Mouse (Mus musculus) ES-E14 (cell line): ENCODE measurements around the gene Prrc2a. TPM values are rescaled to one million over a fixed set of nuclear protein-coding genes. Genes with fewer than 3 reads are reported as not detected.
"Not testable (repeated sequence)": the region's sequence is repeated elsewhere in the genome, so short reads cannot be mapped to it uniquely, and the experiment has no call there.

ENCODE experiments used
- DNase-seq: peaks from one replicate; pipeline ENCODE4 v3.0.0-alpha.2; 2013; ENCODE audit warnings: low read depth, low spot score
- H3K27ac ChIP-seq: 2 replicates; pipeline ENCODE4 v1.5.1; 2012; ENCODE audit warnings: low read depth, mild to moderate bottlenecking, low read length, moderate library complexity, mixed read lengths; ENCODE audit not compliant: poor library complexity, insufficient read depth, severe bottlenecking
- H3K36me3 ChIP-seq: 2 replicates; pipeline ENCODE4 v1.6.1; 2012; ENCODE audit warnings: mild to moderate bottlenecking, low read length, moderate library complexity, mixed read lengths; ENCODE audit not compliant: control insufficient read depth, poor library complexity, insufficient read depth, severe bottlenecking
- H3K4me1 ChIP-seq, 2 experiments: fragments of 150-350 bp in 1 of 2; sonication (generic) in 1 of 2; 2 replicates each; pipeline ENCODE4 v1.6.1; 2012; ENCODE audit warnings: low read length in 2 of 2, mild to moderate bottlenecking in 1 of 2, mixed read lengths in 1 of 2; ENCODE audit not compliant: control insufficient read depth in 2 of 2, insufficient read depth in 2 of 2, poor library complexity in 1 of 2
- H3K4me3 ChIP-seq, 2 experiments: fragments of 150-350 bp in 1 of 2; sonication (generic) in 1 of 2; 2 replicates each; pipeline ENCODE4 v1.5.1; 2012; ENCODE audit warnings: low read length in 2 of 2, low read depth in 1 of 2, mild to moderate bottlenecking in 1 of 2, mixed read lengths in 1 of 2; ENCODE audit not compliant: insufficient read depth in 1 of 2, poor library complexity in 1 of 2, severe bottlenecking in 1 of 2
- H3K9ac ChIP-seq: 2 replicates; pipeline ENCODE4 v1.6.1; 2012; ENCODE audit warnings: low read depth, mild to moderate bottlenecking, low read length, mixed read lengths; ENCODE audit not compliant: poor library complexity, insufficient read depth, severe bottlenecking
- H3K9me3 ChIP-seq: fragments of 150-350 bp; sonication (generic); 2 replicates; pipeline ENCODE4 v1.6.1; 2012; ENCODE audit warnings: low read depth, mild to moderate bottlenecking, low read length; ENCODE audit not compliant: control insufficient read depth, insufficient read depth
- CHD2 ChIP-seq: IDR thresholded peaks from 2 replicates; pipeline ENCODE4 v1.6.1; 2014; ENCODE audit warnings: mild to moderate bottlenecking, low read depth, low read length, inconsistent platforms
- HCFC1 ChIP-seq: IDR thresholded peaks from 2 replicates; pipeline ENCODE4 v1.6.1; 2012; ENCODE audit warnings: low read length, inconsistent platforms, borderline replicate concordance; ENCODE audit not compliant: insufficient read depth
- MAFK ChIP-seq: IDR thresholded peaks from 2 replicates; pipeline ENCODE4 v1.6.1; 2014; ENCODE audit warnings: mild to moderate bottlenecking, low read depth, low read length, inconsistent platforms; ENCODE audit not compliant: insufficient read depth
- ZC3H11A ChIP-seq: IDR thresholded peaks from 2 replicates; pipeline ENCODE4 v1.6.1; 2012; ENCODE audit warnings: low read depth, mild to moderate bottlenecking, inconsistent platforms, low read length, borderline replicate concordance
- ZNF384 ChIP-seq: IDR thresholded peaks from 2 replicates; pipeline ENCODE4 v1.6.1; 2012; ENCODE audit warnings: low read depth, low read length, inconsistent platforms
- in situ Hi-C, 2 experiments: fragments of 600-800 bp; cut with MboI; formaldehyde crosslinking; loops; one replicate each; pipeline ENCODE4 v1.15.1; 2025; ENCODE audit warnings: low sequenced_read_pairs in 2 of 2, inconsistent platforms in 1 of 2; ENCODE audit not compliant: unreplicated experiment in 2 of 2
- total RNA-seq: library from RNA; depleted of rRNA; stranded (reverse); fragments of 300-350 nt; gene quantifications from 2 replicates; pipeline ENCODE4 v1.2.3, GENCODE M21; 2012

Prrc2a gene
- total RNA-seq, 1 experiment = 161 TPM

- no peak for DNase-seq
- Histone ChIP-seq H3K4me3 (peak overlapping the region in 1 of 2 experiments; percentile 76; a peak in 1 of 4 replicates), H3K9me3 (no peaks in the 10 kb centered on the region), H3K9ac (no peak overlapping the region), H3K4me1 (peaks cover 0 to 4% of the 10 kb centered on the region in 2 experiments; a peak in 1 of 4 replicates), H3K36me3 (peaks cover 10% of the 10 kb centered on the region; the same call in 1 of the 2 replicates), H3K27ac (no peak overlapping the region)
- no peak for TF ChIP-seq ZNF384
- no peak for TF ChIP-seq CHD2
- TF ChIP-seq MAFK = no peak
- no peak for TF ChIP-seq HCFC1
- TF ChIP-seq ZC3H11A = no peak
- in situ Hi-C loops = no loop called here
Measured at GRCm38 (mm10) chr17:35125578-35125977, 39.1 kb downstream of the Prrc2a start.

- Histone ChIP-seq H3K36me3 (peaks cover 10% of the 10 kb centered on the region; the same call in 1 of the 2 replicates), H3K27ac (no peak overlapping the region), H3K4me1 (peaks cover 0 to 4% of the 10 kb centered on the region in 2 experiments; a peak in 1 of 4 replicates), H3K9me3 (no peaks in the 10 kb centered on the region), H3K4me3 (no peak overlapping the region), H3K9ac (no peak overlapping the region)
- DNase-seq = no peak
- in situ Hi-C loops = no loop called here
- TF ChIP-seq HCFC1 (no peak), MAFK (no peak), ZNF384 (no peak), CHD2 (no peak), ZC3H11A (no peak)
Measured at GRCm38 (mm10) chr17:35125081-35125480, 39.6 kb downstream of the Prrc2a start.

- not testable (repeated sequence) for H3K4me1 ChIP-seq, H3K9ac ChIP-seq, H3K9me3 ChIP-seq, H3K4me3 ChIP-seq, DNase-seq, H3K27ac ChIP-seq
- H3K36me3 ChIP-seq = peaks cover 13% of the 10 kb centered on the region; the same call in 1 of the 2 replicates
- in situ Hi-C loops = loop anchor here in 1 of 2 experiments (25.0 kb wide), 1 partner anchor 112 kb away; the partner anchor contains the start of genes Vars and Vwa7
Measured at GRCm38 (mm10) chr17:35124261-35124896, 40.3 kb downstream of the Prrc2a start.

GRCm38 (mm10) chr17:35123287-35123686 lies 41.4 kb downstream of the Prrc2a start:
- H3K27ac ChIP-seq, H3K9me3 ChIP-seq, H3K9ac ChIP-seq, H3K4me1 ChIP-seq, DNase-seq, H3K4me3 ChIP-seq: not testable (repeated sequence)
- in situ Hi-C loops = loop anchor here in 1 of 2 experiments (25.0 kb wide), 1 partner anchor 111 kb away; the partner anchor contains the start of genes Vars and Vwa7
- H3K36me3 ChIP-seq = peaks cover 18% of the 10 kb centered on the region

GRCm38 (mm10) chr17:35121871-35122303 lies 42.8 kb downstream of the Prrc2a start, which contains the start of gene Csnk2b:
Gene Csnk2b (minus strand): TSS chr17:35122053.
- peak within 1 kb of the TSS; percentile 92 to 98 for H3K4me3 ChIP-seq
- no peaks in the 10 kb centered on the region for H3K9me3 ChIP-seq
- peak within 1 kb of the TSS; percentile 74 for H3K27ac ChIP-seq
- H3K4me1 ChIP-seq = peaks cover 0 to 7% of the 10 kb centered on the region in 2 experiments; a peak in 2 of 4 replicates
- 0 out of 2 replicates have a peak, but pooled peaks have one; percentile 11 for TF ChIP-seq ZC3H11A
- TF ChIP-seq CHD2 = no peak
- TF ChIP-seq HCFC1 = no peak
- no peak for TF ChIP-seq MAFK
- H3K36me3 ChIP-seq = peaks cover 28% of the 10 kb centered on the region
- in situ Hi-C loops = loop anchor here in 1 of 2 experiments (25.0 kb wide), 1 partner anchor 110 kb away; the partner anchor contains the start of genes Vars and Vwa7
- peak; percentile 40 for DNase-seq
- H3K9ac ChIP-seq = peak within 1 kb of the TSS; percentile 97
